Mouse (Mus musculus) CH12.LX (cell line): Measurements from ENCODE around the gene Anks1b.

Source experiments
- CTCF ChIP-seq, 2 experiments: IDR thresholded peaks in 1 of 2; conservative IDR thresholded peaks in 1 of 2; 2 replicates each; pipeline ENCODE4 v1.5.1; 2011 to 2012; ENCODE audit warnings: low read depth in 2 of 2, low read length in 2 of 2, improper control_type of control experiment in 1 of 2, inconsistent platforms in 1 of 2, mild to moderate bottlenecking in 1 of 2, moderate library complexity in 1 of 2
- E2F4 ChIP-seq: IDR thresholded peaks from 2 replicates; pipeline ENCODE4 v1.6.1; 2011; ENCODE audit warnings: low read depth, low read length, improper control_type of control experiment; ENCODE audit not compliant: insufficient replicate concordance
- GABPA ChIP-seq: IDR thresholded peaks from 2 replicates; pipeline ENCODE4 v1.6.1; 2012; ENCODE audit warnings: low read depth, low read length, improper control_type of control experiment, inconsistent platforms; ENCODE audit not compliant: insufficient replicate concordance
- JUND ChIP-seq: conservative IDR thresholded peaks from 2 replicates; pipeline ENCODE4 v1.6.1; 2011; ENCODE audit warnings: low read depth, low read length, improper control_type of control experiment
- MAZ ChIP-seq: IDR thresholded peaks from 2 replicates; pipeline ENCODE4 v1.6.1; 2012; ENCODE audit warnings: low read depth, mild to moderate bottlenecking, inconsistent platforms, low read length, improper control_type of control experiment, moderate library complexity
- POLR2A ChIP-seq: IDR thresholded peaks from 2 replicates; pipeline ENCODE4 v1.6.1; 2011; ENCODE audit warnings: low read depth, mild to moderate bottlenecking, improper control_type of control experiment, low read length
- RCOR1 ChIP-seq: conservative IDR thresholded peaks from 2 replicates; pipeline ENCODE4 v1.6.1; 2012; ENCODE audit warnings: low read depth, mild to moderate bottlenecking, inconsistent platforms, low read length, improper control_type of control experiment
- ZNF384 ChIP-seq: IDR thresholded peaks from 2 replicates; pipeline ENCODE4 v1.6.1; 2012; ENCODE audit warnings: low read depth, low read length, improper control_type of control experiment, inconsistent platforms

DNA sequence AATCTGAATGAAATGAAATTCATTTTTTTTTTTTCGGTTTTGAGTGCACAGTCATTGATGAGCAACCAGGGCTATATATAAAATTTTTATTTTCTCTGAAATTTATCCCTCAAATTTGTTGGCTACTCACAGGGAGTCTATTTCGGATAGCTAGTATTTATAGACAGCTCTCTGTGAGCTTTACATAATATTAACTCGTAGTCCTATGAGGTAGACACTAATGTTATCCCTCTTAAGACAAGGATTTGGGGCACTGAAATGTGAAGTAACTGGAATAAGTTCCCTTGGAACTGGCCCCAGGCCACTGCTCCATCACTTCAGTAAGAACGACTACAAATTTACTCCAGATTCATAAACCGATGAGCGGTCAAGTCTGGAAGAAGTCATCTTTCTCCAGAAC, 977.8 kb downstream of the Anks1b start:
- TF ChIP-seq MAZ (no peak), ZNF384 (no peak), POLR2A (no peak), CTCF (conservative IDR thresholded peaks at IDR 0.05 in 1 of 2, IDR thresholded peaks at IDR 0.05 in 1 of 2; ENCODE audit: low read depth in 2 of 2, low read length in 2 of 2) (no peak), JUND (no peak), E2F4 (no peak), RCOR1 (no peak), GABPA (no peak)
